Mouse (Mus musculus) small intestine, adult 2 months (tissue): ENCODE data around the gene Sycn.

ENCODE experiments used
- CTCF ChIP-seq: fragments of 200-500 bp; IDR thresholded peaks from 2 replicates; pipeline ENCODE4 v1.5.1; 2012; ENCODE audit warnings: low read depth, mild to moderate bottlenecking, control low read depth, inconsistent platforms, low read length, moderate library complexity, mixed read lengths; ENCODE audit not compliant: insufficient replicate concordance, insufficient read length; ENCODE audit errors: extremely low read depth
- POLR2A ChIP-seq: fragments of 200-500 bp; IDR thresholded peaks from 2 replicates; pipeline ENCODE4 v1.6.1; 2012; ENCODE audit warnings: low read depth, mild to moderate bottlenecking, control low read depth, inconsistent platforms, low read length, moderate library complexity

GRCm38 (mm10) chr7:28565407-28565806 is 24.7 kb downstream of the Sycn start:
- TF ChIP-seq CTCF (no peak), POLR2A (no peak)
